Mouse (Mus musculus) intestine, embryonic 14.5 days (tissue): Measurements from ENCODE around the gene Hist1h4c. TPM values are rescaled to one million over a fixed set of nuclear protein-coding genes. Genes with fewer than 3 reads are reported as not detected.

Experiments used
- ATAC-seq: fragments of 200-750 bp; cut with Nextera tagmentation; replicated peaks from 2 replicates; pipeline ENCODE4 v1.8.0; 2017; ENCODE audit warnings: low read depth, moderate number of reproducible peaks, moderate TSS enrichment, moderate library complexity; ENCODE audit not compliant: low FRiP score, low TSS enrichment
- DNase-seq: peaks from one replicate; pipeline ENCODE4 v3.0.0-alpha.2; 2018; ENCODE audit warnings: low spot score
- H3K27ac ChIP-seq: fragments of 300-500 bp; sonication (generic); 2 replicates; pipeline ENCODE4 v1.5.1; 2014; ENCODE audit warnings: low read depth, mild to moderate bottlenecking, control low read depth
- H3K27me3 ChIP-seq: fragments of 300-500 bp; sonication (generic); replicated peaks from 2 replicates; pipeline ENCODE4 v1.6.1; 2014; ENCODE audit warnings: low read length, control low read depth; ENCODE audit not compliant: control insufficient read depth, insufficient read depth
- H3K36me3 ChIP-seq: fragments of 300-500 bp; sonication (generic); 2 replicates; pipeline ENCODE4 v1.6.1; 2014; ENCODE audit warnings: low read length, control low read depth; ENCODE audit not compliant: control insufficient read depth, insufficient read depth
- H3K4me1 ChIP-seq: fragments of 300-500 bp; sonication (generic); replicated peaks from 2 replicates; pipeline ENCODE4 v1.6.1; 2014; ENCODE audit warnings: low read length, control low read depth, mixed read lengths; ENCODE audit not compliant: control insufficient read depth, insufficient read depth
- H3K4me2 ChIP-seq: fragments of 300-500 bp; sonication (generic); 2 replicates; pipeline ENCODE4 v1.6.1; 2014; ENCODE audit warnings: low read length
- H3K4me3 ChIP-seq: fragments of 300-500 bp; sonication (generic); 2 replicates; pipeline ENCODE4 v1.5.1; 2014; ENCODE audit warnings: low read depth, low read length, control low read depth, mixed read lengths
- H3K9ac ChIP-seq: fragments of 300-500 bp; sonication (generic); 2 replicates; pipeline ENCODE4 v1.6.1; 2014; ENCODE audit warnings: mild to moderate bottlenecking, low read length
- H3K9me3 ChIP-seq: fragments of 300-500 bp; sonication (generic); 2 replicates; pipeline ENCODE4 v1.6.1; 2016; ENCODE audit warnings: low read length, control low read depth; ENCODE audit not compliant: control insufficient read depth
- WGBS: fragments of 180-500 bp; shearing (Covaris S2); extraction: QIAGEN DNeasy Blood & Tissue Kit; methylation state at CpG from one replicate; pipeline ENCODE4 v1.1.7; 2014; 5-methylcytosine and 5-hydroxymethylcytosine counted together
- polyA plus RNA-seq: library from polyadenylated mRNA; unstranded; fragments of >200 nt; fragmentation: Nextera tagmentation; extraction: Ambion mirVana; gene quantifications from 2 replicates; pipeline ENCODE4 v1.2.1, GENCODE M21; 2014

Gene Hist1h4c
- polyA plus RNA-seq, 1 experiment from 2014 or later = 6.7 TPM

DNA sequence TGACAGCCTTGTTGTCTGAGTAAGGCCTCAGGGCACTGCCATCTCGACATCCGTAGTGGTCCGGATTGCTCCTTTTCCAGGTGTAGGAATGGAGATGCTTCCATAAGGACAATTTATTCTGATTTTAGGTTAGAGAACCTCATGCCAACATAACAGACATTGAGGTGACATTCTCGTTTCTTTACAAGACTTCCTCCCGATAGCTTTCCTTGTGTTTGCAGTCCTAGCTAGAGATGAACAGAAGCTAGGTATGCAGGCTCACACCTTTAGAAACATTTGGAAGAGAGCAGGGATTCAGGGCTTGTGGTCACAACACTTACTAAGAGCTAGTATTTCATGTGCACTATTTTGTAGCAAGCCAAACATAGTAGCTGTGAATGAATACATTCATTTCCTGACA is 45.0 kb upstream of the Hist1h4c start:
- Histone ChIP-seq H3K9ac (no peak overlapping the region), H3K9me3 (no peaks in the 10 kb centered on the region), H3K4me3 (no peak overlapping the region), H3K4me2 (no peak overlapping the region), H3K27me3 (no peaks in the 10 kb centered on the region), H3K36me3 (no peaks in the 10 kb centered on the region), H3K4me1 (peaks cover 20% of the 10 kb centered on the region), H3K27ac (no peak overlapping the region)
- WGBS = 83% methylated on average over 5 of the region's 5 CpGs
- no peak for ATAC-seq
- no peak for DNase-seq

- DNase-seq (no peak), ATAC-seq (no peak)
- Histone ChIP-seq H3K4me3 (no peak overlapping the region), H3K27me3 (no peaks in the 10 kb centered on the region), H3K4me1 (peaks cover 20% of the 10 kb centered on the region), H3K4me2 (no peak overlapping the region), H3K27ac (no peak overlapping the region), H3K9ac (no peak overlapping the region), H3K9me3 (no peaks in the 10 kb centered on the region), H3K36me3 (no peaks in the 10 kb centered on the region)
Observed at GRCm38 (mm10) chr13:23742007-23742406, 43.8 kb upstream of the Hist1h4c start.

GRCm38 (mm10) chr13:23740910-23741309 is 42.7 kb upstream of the Hist1h4c start:
- H3K9ac ChIP-seq = no peak overlapping the region
- no peaks in the 10 kb centered on the region for H3K27me3 ChIP-seq
- H3K36me3 ChIP-seq = no peaks in the 10 kb centered on the region
- ATAC-seq (no peak), DNase-seq (no peak)
- H3K9me3 ChIP-seq = no peaks in the 10 kb centered on the region
- H3K27ac ChIP-seq = peak overlapping the region; percentile 97
- H3K4me2 ChIP-seq = peak overlapping the region; percentile 62
- 73% methylated on average over 5 of the region's 5 CpGs for WGBS
- peaks cover 20% of the 10 kb centered on the region for H3K4me1 ChIP-seq
- H3K4me3 ChIP-seq = no peak overlapping the region; the same call in 1 of the 2 replicates

- 27% methylated on average over 13 of the region's 13 CpGs for WGBS
- peak overlapping the region; percentile 62 for H3K4me2 ChIP-seq
- peak overlapping the region; percentile 49 for H3K4me3 ChIP-seq
- peak overlapping the region; percentile 97 for H3K27ac ChIP-seq
- DNase-seq = no peak
- no peaks in the 10 kb centered on the region for H3K27me3 ChIP-seq
- H3K4me1 ChIP-seq = peaks cover 20% of the 10 kb centered on the region
- H3K36me3 ChIP-seq = no peaks in the 10 kb centered on the region
- H3K9me3 ChIP-seq = no peaks in the 10 kb centered on the region
- peak overlapping the region; percentile 81 for H3K9ac ChIP-seq
- no peak for ATAC-seq
Observed at GRCm38 (mm10) chr13:23740256-23740840, 42.1 kb upstream of the Hist1h4c start.

DNA sequence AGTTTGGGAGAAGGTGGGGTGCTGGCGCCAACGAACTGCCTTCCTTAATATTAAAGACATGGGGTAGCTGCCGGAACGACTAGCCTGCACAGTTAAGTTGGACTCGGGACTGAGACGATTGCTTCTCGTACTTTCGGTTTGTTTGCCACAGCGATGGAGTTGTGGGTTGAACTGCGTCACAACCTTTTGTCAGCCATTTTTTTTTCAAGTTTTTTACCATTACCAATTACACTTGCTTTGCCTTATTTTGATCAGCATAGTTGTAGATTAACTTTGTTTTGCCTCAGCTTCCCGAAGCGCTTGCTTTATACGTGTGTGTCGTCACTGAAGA is 41.6 kb upstream of the Hist1h4c start:
- peak; percentile 51; the same call in 1 of the 2 replicates for ATAC-seq
- no peaks in the 10 kb centered on the region for H3K27me3 ChIP-seq

GRCm38 (mm10) chr13:23739069-23739921 is 41.0 kb upstream of the Hist1h4c start:
- peak overlapping the region; percentile 49 for H3K4me3 ChIP-seq
- H3K36me3 ChIP-seq = no peaks in the 10 kb centered on the region
- peak overlapping the region; percentile 81 for H3K9ac ChIP-seq
- under 1% methylated on average over 39 of the region's 39 CpGs for WGBS
- no peaks in the 10 kb centered on the region for H3K27me3 ChIP-seq
- H3K4me1 ChIP-seq = peaks cover 16% of the 10 kb centered on the region
- H3K4me2 ChIP-seq = peak overlapping the region; percentile 62
- DNase-seq = peak; percentile 97
- peak overlapping the region; percentile 97 for H3K27ac ChIP-seq
- H3K9me3 ChIP-seq = no peaks in the 10 kb centered on the region
- peak; percentile 90 for ATAC-seq

More for the DNA sequence above, 41.6 kb upstream of the Hist1h4c start:
- peak; percentile 96 for DNase-seq
- peak overlapping the region; percentile 81 for H3K9ac ChIP-seq
- peak overlapping the region; percentile 62 for H3K4me2 ChIP-seq
- H3K4me1 ChIP-seq = peaks cover 20% of the 10 kb centered on the region
- H3K9me3 ChIP-seq = no peaks in the 10 kb centered on the region
- WGBS = under 1% methylated on average over 14 of the region's 14 CpGs
- H3K4me3 ChIP-seq = peak overlapping the region; percentile 49
- no peaks in the 10 kb centered on the region for H3K36me3 ChIP-seq
- H3K27ac ChIP-seq = peak overlapping the region; percentile 97

DNA sequence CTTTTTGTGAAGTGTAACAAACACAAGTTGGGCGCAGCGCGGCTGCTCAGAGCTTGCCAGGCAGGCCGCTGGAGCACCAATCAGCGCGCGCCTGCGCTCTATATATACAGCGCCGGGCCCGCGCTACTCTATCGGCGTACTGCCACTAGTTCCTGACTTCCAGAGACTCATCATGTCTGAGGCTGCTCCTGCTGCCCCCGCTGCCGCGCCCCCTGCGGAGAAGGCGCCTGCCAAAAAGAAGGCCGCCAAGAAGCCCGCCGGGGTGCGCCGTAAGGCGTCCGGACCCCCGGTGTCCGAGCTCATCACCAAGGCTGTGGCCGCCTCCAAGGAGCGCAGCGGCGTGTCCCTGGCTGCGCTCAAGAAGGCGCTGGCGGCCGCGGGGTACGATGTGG is 40.4 kb upstream of the Hist1h4c start, which contains the start of gene Hist1h1c:
Gene Hist1h1c (plus strand): TSS at position 132 of the 392 bp plus-strand sequence.
- Histone ChIP-seq H3K36me3 (no peaks in the 10 kb centered on the region), H3K27ac (peak within 1 kb of the TSS; percentile 97), H3K4me2 (peak within 1 kb of the TSS; percentile 62), H3K9ac (peak within 1 kb of the TSS; percentile 81), H3K9me3 (no peaks in the 10 kb centered on the region), H3K27me3 (no peaks in the 10 kb centered on the region), H3K4me3 (peak within 1 kb of the TSS; percentile 49), H3K4me1 (peaks cover 12% of the 10 kb centered on the region)
- WGBS = under 1% methylated on average over 31 of the region's 38 CpGs
- DNase-seq = peak; percentile 99
- peak; percentile 90 for ATAC-seq

- H3K27me3 ChIP-seq = no peaks in the 10 kb centered on the region
- H3K9ac ChIP-seq = peak overlapping the region; percentile 81
- peak overlapping the region; percentile 49 for H3K4me3 ChIP-seq
- 27% methylated on average over 4 of the region's 4 CpGs for WGBS
- no peaks in the 10 kb centered on the region for H3K9me3 ChIP-seq
- peak overlapping the region; percentile 62 for H3K4me2 ChIP-seq
- no peaks in the 10 kb centered on the region for H3K36me3 ChIP-seq
- H3K27ac ChIP-seq = peak overlapping the region; percentile 97
- peaks cover 12% of the 10 kb centered on the region for H3K4me1 ChIP-seq
- DNase-seq = no peak
- no peak for ATAC-seq
Observed at GRCm38 (mm10) chr13:23738041-23738440, 39.8 kb upstream of the Hist1h4c start.
